Mouse (Mus musculus) spleen, adult 2 months (tissue): ENCODE measurements at regions not wholly inside any gene's neighbourhood (a gene's known extent, or its start where the extent isn't known, plus 50 kb on each side); places are given as distances from the start of the nearest gene placed in this dataset.
"Not testable (repeated sequence)": the region's sequence is repeated elsewhere in the genome, so short reads cannot be mapped to it uniquely, and the experiment has no call there.

Experiments
- DNase-seq, 2 experiments: peaks; one replicate each; pipeline versions ENCODE4 v3.0.0 to v3.0.0-alpha.2; 2012 to 2021; ENCODE audit warnings: low spot score in 2 of 2, low read depth in 1 of 2
- H3K27ac ChIP-seq: fragments of 200-500 bp; 2 replicates; pipeline ENCODE4 v1.5.1; 2012; ENCODE audit warnings: low read length, inconsistent platforms; ENCODE audit not compliant: insufficient read depth
- H3K27me3 ChIP-seq: fragments of 200-500 bp; 2 replicates; pipeline ENCODE4 v1.6.1; 2012; ENCODE audit warnings: mild to moderate bottlenecking, moderate library complexity, low read length, inconsistent platforms; ENCODE audit not compliant: control insufficient read depth, insufficient read depth
- H3K36me3 ChIP-seq: fragments of 200-500 bp; 2 replicates; pipeline ENCODE4 v1.6.1; 2012; ENCODE audit warnings: mild to moderate bottlenecking, low read length, inconsistent platforms; ENCODE audit not compliant: control insufficient read depth, insufficient read depth
- H3K4me1 ChIP-seq: fragments of 200-500 bp; 2 replicates; pipeline ENCODE4 v1.6.1; 2011; ENCODE audit warnings: inconsistent platforms; ENCODE audit not compliant: control insufficient read depth, insufficient read depth, insufficient read length
- H3K4me3 ChIP-seq: fragments of 200-500 bp; 2 replicates; pipeline ENCODE4 v1.5.1; 2011; ENCODE audit warnings: mild to moderate bottlenecking, inconsistent platforms; ENCODE audit not compliant: insufficient read depth, insufficient read length; ENCODE audit errors: extremely low read depth
- CTCF ChIP-seq: fragments of 200-500 bp; IDR thresholded peaks from 2 replicates; pipeline ENCODE4 v1.5.1; 2011; ENCODE audit warnings: mild to moderate bottlenecking, inconsistent platforms; ENCODE audit not compliant: insufficient read depth, insufficient read length, insufficient replicate concordance; ENCODE audit errors: extremely low read depth
- POLR2A ChIP-seq: fragments of 200-500 bp; IDR thresholded peaks from 2 replicates; pipeline ENCODE4 v1.6.1; 2011; ENCODE audit warnings: low read depth, low read length, inconsistent platforms
- WGBS: fragments of 180-500 bp; shearing (Covaris S2); methylation state at CpG from one replicate; pipeline ENCODE4 v1.1.7; 2018; 5-methylcytosine and 5-hydroxymethylcytosine counted together

- H3K36me3 ChIP-seq = no peaks in the 10 kb centered on the region
- 20% methylated on average over 5 of the region's 5 CpGs for WGBS
- no peaks in the 10 kb centered on the region for H3K4me1 ChIP-seq
- no peak overlapping the region for H3K27ac ChIP-seq
- H3K4me3 ChIP-seq = no peak overlapping the region
- no peaks in the 10 kb centered on the region for H3K27me3 ChIP-seq
- TF ChIP-seq CTCF (no peak), POLR2A (no peak)
- DNase-seq = no peak
Measured at GRCm38 (mm10) chr2:10718366-10718765, 348.1 kb downstream of the Sfmbt2 start.

- WGBS = 92% methylated on average over 5 of the region's 5 CpGs
- H3K36me3 ChIP-seq, H3K27ac ChIP-seq, H3K4me3 ChIP-seq, H3K4me1 ChIP-seq, H3K27me3 ChIP-seq, DNase-seq: not testable (repeated sequence)
Measured at GRCm38 (mm10) chr2:10734337-10734736, 364.0 kb downstream of the Sfmbt2 start.

GRCm38 (mm10) chr2:10736696-10737457, 366.6 kb downstream of the Sfmbt2 start:
- WGBS = 69% methylated on average over 13 of the region's 13 CpGs
- H3K36me3 ChIP-seq = no peaks in the 10 kb centered on the region
- H3K27ac ChIP-seq = no peak overlapping the region
- no peaks in the 10 kb centered on the region; the same call in 1 of the 2 replicates for H3K27me3 ChIP-seq
- TF ChIP-seq POLR2A (no peak), CTCF (no peak)
- H3K4me1 ChIP-seq = no peaks in the 10 kb centered on the region
- H3K4me3 ChIP-seq = no peak overlapping the region
- no peak for DNase-seq

GRCm38 (mm10) chr2:10737458-10737775, 367.1 kb downstream of the Sfmbt2 start:
- DNase-seq = no peak
- Histone ChIP-seq H3K27me3 (no peaks in the 10 kb centered on the region; the same call in 1 of the 2 replicates), H3K4me3 (no peak overlapping the region), H3K36me3 (no peaks in the 10 kb centered on the region), H3K27ac (no peak overlapping the region), H3K4me1 (no peaks in the 10 kb centered on the region)
- WGBS = 72% methylated on average over 9 of the region's 9 CpGs
- TF ChIP-seq CTCF = no peak
- TF ChIP-seq POLR2A = no peak

GRCm38 (mm10) chr2:10745127-10745526, 374.8 kb downstream of the Sfmbt2 start:
- Histone ChIP-seq H3K27me3 (no peaks in the 10 kb centered on the region; the same call in 1 of the 2 replicates), H3K27ac (no peak overlapping the region), H3K36me3 (no peaks in the 10 kb centered on the region), H3K4me3 (no peak overlapping the region), H3K4me1 (no peaks in the 10 kb centered on the region)
- DNase-seq = no peak
- WGBS = 93% methylated on average over 7 of the region's 7 CpGs
- no peak for TF ChIP-seq POLR2A
- TF ChIP-seq CTCF = no peak

- 71% methylated on average over 3 of the region's 3 CpGs for WGBS
- H3K4me1 ChIP-seq = no peaks in the 10 kb centered on the region
Measured at GRCm38 (mm10) chr2:10755375-10755774, 385.1 kb downstream of the Sfmbt2 start.

GRCm38 (mm10) chr2:10757202-10757840, 387.0 kb downstream of the Sfmbt2 start:
- DNase-seq = no peak
- Histone ChIP-seq H3K4me3 (no peak overlapping the region), H3K27me3 (no peaks in the 10 kb centered on the region), H3K27ac (no peak overlapping the region), H3K4me1 (no peaks in the 10 kb centered on the region), H3K36me3 (no peaks in the 10 kb centered on the region)
- WGBS = 85% methylated on average over 8 of the region's 8 CpGs
- TF ChIP-seq POLR2A = no peak
- TF ChIP-seq CTCF = no peak

More at GRCm38 (mm10) chr2:10755375-10755774, 385.1 kb downstream of the Sfmbt2 start:
- Histone ChIP-seq H3K27me3 (no peaks in the 10 kb centered on the region), H3K27ac (no peak overlapping the region), H3K4me3 (no peak overlapping the region), H3K36me3 (no peaks in the 10 kb centered on the region)
- no peak for DNase-seq
- no peak for TF ChIP-seq CTCF
- no peak for TF ChIP-seq POLR2A
